Mouse (Mus musculus): ENCODE data around the gene Mdm2. TPM values are rescaled to one million over a fixed set of nuclear protein-coding genes. Genes with fewer than 3 reads are reported as not detected.

Mdm2 gene
- polyA plus RNA-seq, 1 experiment from 2014 or later: 20.7 TPM

GRCm38 (mm10) chr10:117755086-117755798, 44.7 kb upstream of the Mdm2 start:
- H3K36me3 ChIP-seq (ENCODE audit: control insufficient read depth, insufficient read depth): peaks cover 49% of the 10 kb centered on the region
- no peaks in the 10 kb centered on the region for H3K9me3 ChIP-seq (replicated peaks; ENCODE audit: control insufficient read depth, low read length)
- H3K4me1 ChIP-seq (ENCODE audit: control insufficient read depth, low read depth, low read length): no peaks in the 10 kb centered on the region
- H3K9ac ChIP-seq (ENCODE audit: low read depth, low read length): no peak overlapping the region
- H3K27ac ChIP-seq (ENCODE audit: low read length): peak overlapping the region; percentile 7
- H3K27me3 ChIP-seq (ENCODE audit: control insufficient read depth, insufficient read depth, low read depth, low read length): no peaks in the 10 kb centered on the region
- H3K4me2 ChIP-seq (ENCODE audit: low read depth, low read length): no peak overlapping the region; the same call in 1 of the 2 replicates
- no peak overlapping the region for H3K4me3 ChIP-seq (ENCODE audit: low read depth, low read length)
- 43% methylated on average over 13 of the region's 13 CpGs for WGBS (ENCODE audit: insufficient replicate concordance)
- 0 out of 2 replicates have a peak, but pooled peaks have one; percentile 30 for ATAC-seq (ENCODE audit: low read depth)

- 79% methylated on average over 7 of the region's 7 CpGs for WGBS (ENCODE audit: insufficient replicate concordance)
- ATAC-seq (ENCODE audit: low read depth): no peak
- H3K4me1 ChIP-seq (ENCODE audit: control insufficient read depth, low read depth, low read length): no peaks in the 10 kb centered on the region
- peaks cover 50% of the 10 kb centered on the region for H3K36me3 ChIP-seq (ENCODE audit: control insufficient read depth, insufficient read depth)
- H3K9me3 ChIP-seq (replicated peaks; ENCODE audit: control insufficient read depth, low read length): no peaks in the 10 kb centered on the region
- no peak overlapping the region for H3K9ac ChIP-seq (ENCODE audit: low read depth, low read length)
- H3K4me2 ChIP-seq (ENCODE audit: low read depth, low read length): no peak overlapping the region
- no peak overlapping the region for H3K4me3 ChIP-seq (ENCODE audit: low read depth, low read length)
- H3K27me3 ChIP-seq (ENCODE audit: control insufficient read depth, insufficient read depth, low read depth, low read length): no peaks in the 10 kb centered on the region
- peak overlapping the region; percentile 7; the same call in 1 of the 2 replicates for H3K27ac ChIP-seq (ENCODE audit: low read length)
These were observed 44.0 kb upstream of the Mdm2 start for GRCm38 (mm10) chr10:117754609-117754940.

GRCm38 (mm10) chr10:117753711-117754608, 43.4 kb upstream of the Mdm2 start:
- no peak overlapping the region for H3K4me3 ChIP-seq (ENCODE audit: low read depth, low read length)
- no peak overlapping the region for H3K9ac ChIP-seq (ENCODE audit: low read depth, low read length)
- ATAC-seq (ENCODE audit: low read depth): no peak
- WGBS (ENCODE audit: insufficient replicate concordance): 83% methylated on average over 8 of the region's 8 CpGs
- no peaks in the 10 kb centered on the region for H3K27me3 ChIP-seq (ENCODE audit: control insufficient read depth, insufficient read depth, low read depth, low read length)
- H3K9me3 ChIP-seq (replicated peaks; ENCODE audit: control insufficient read depth, low read length): no peaks in the 10 kb centered on the region
- no peak overlapping the region for H3K27ac ChIP-seq (ENCODE audit: low read length)
- H3K4me2 ChIP-seq (ENCODE audit: low read depth, low read length): no peak overlapping the region
- H3K36me3 ChIP-seq (ENCODE audit: control insufficient read depth, insufficient read depth): peaks cover 52% of the 10 kb centered on the region
- H3K4me1 ChIP-seq (ENCODE audit: control insufficient read depth, low read depth, low read length): no peaks in the 10 kb centered on the region

- H3K9me3 ChIP-seq (replicated peaks; ENCODE audit: control insufficient read depth, low read length): no peaks in the 10 kb centered on the region
- no peak overlapping the region for H3K27ac ChIP-seq (ENCODE audit: low read length)
- peaks cover 47% of the 10 kb centered on the region for H3K36me3 ChIP-seq (ENCODE audit: control insufficient read depth, insufficient read depth)
- WGBS (ENCODE audit: insufficient replicate concordance): 86% methylated on average over 5 of the region's 5 CpGs
- H3K27me3 ChIP-seq (ENCODE audit: control insufficient read depth, insufficient read depth, low read depth, low read length): no peaks in the 10 kb centered on the region
- H3K9ac ChIP-seq (ENCODE audit: low read depth, low read length): no peak overlapping the region
- H3K4me1 ChIP-seq (ENCODE audit: control insufficient read depth, low read depth, low read length): no peaks in the 10 kb centered on the region
- H3K4me3 ChIP-seq (ENCODE audit: low read depth, low read length): no peak overlapping the region
- no peak for ATAC-seq (ENCODE audit: low read depth)
- H3K4me2 ChIP-seq (ENCODE audit: low read depth, low read length): no peak overlapping the region
These were observed 42.5 kb upstream of the Mdm2 start for GRCm38 (mm10) chr10:117752851-117753647.

- Histone ChIP-seq H3K36me3 (ENCODE audit: control insufficient read depth, insufficient read depth) (peaks cover 40% of the 10 kb centered on the region), H3K4me1 (ENCODE audit: control insufficient read depth, low read depth, low read length) (peaks cover 3% of the 10 kb centered on the region; the same call in 1 of the 2 replicates)
- 94% methylated on average over 7 of the region's 7 CpGs for WGBS (ENCODE audit: insufficient replicate concordance)
These were observed 41.8 kb upstream of the Mdm2 start for GRCm38 (mm10) chr10:117752304-117752821.

GRCm38 (mm10) chr10:117751744-117752143, 41.2 kb upstream of the Mdm2 start:
- Histone ChIP-seq H3K27ac (ENCODE audit: low read length) (no peak overlapping the region), H3K4me2 (ENCODE audit: low read depth, low read length) (no peak overlapping the region), H3K4me3 (ENCODE audit: low read depth, low read length) (no peak overlapping the region), H3K9ac (ENCODE audit: low read depth, low read length) (no peak overlapping the region), H3K36me3 (ENCODE audit: control insufficient read depth, insufficient read depth) (peaks cover 35% of the 10 kb centered on the region), H3K27me3 (ENCODE audit: control insufficient read depth, insufficient read depth, low read depth, low read length) (no peaks in the 10 kb centered on the region), H3K9me3 (replicated peaks; ENCODE audit: control insufficient read depth, low read length) (no peaks in the 10 kb centered on the region), H3K4me1 (ENCODE audit: control insufficient read depth, low read depth, low read length) (peaks cover 3% of the 10 kb centered on the region; the same call in 1 of the 2 replicates)
- ATAC-seq (ENCODE audit: low read depth): no peak
- 86% methylated on average over 6 of the region's 6 CpGs for WGBS (ENCODE audit: insufficient replicate concordance)

More at GRCm38 (mm10) chr10:117752304-117752821, 41.8 kb upstream of the Mdm2 start:
- Histone ChIP-seq H3K4me2 (ENCODE audit: low read depth, low read length) (no peak overlapping the region), H3K27me3 (ENCODE audit: control insufficient read depth, insufficient read depth, low read depth, low read length) (no peaks in the 10 kb centered on the region), H3K9ac (ENCODE audit: low read depth, low read length) (no peak overlapping the region), H3K9me3 (replicated peaks; ENCODE audit: control insufficient read depth, low read length) (no peaks in the 10 kb centered on the region), H3K4me3 (ENCODE audit: low read depth, low read length) (no peak overlapping the region), H3K27ac (ENCODE audit: low read length) (no peak overlapping the region)
- no peak for ATAC-seq (ENCODE audit: low read depth)

- Histone ChIP-seq H3K4me1 (ENCODE audit: control insufficient read depth, low read depth, low read length) (peaks cover 3% of the 10 kb centered on the region; the same call in 1 of the 2 replicates), H3K4me2 (ENCODE audit: low read depth, low read length) (no peak overlapping the region), H3K27ac (ENCODE audit: low read length) (no peak overlapping the region), H3K9me3 (replicated peaks; ENCODE audit: control insufficient read depth, low read length) (no peaks in the 10 kb centered on the region), H3K9ac (ENCODE audit: low read depth, low read length) (no peak overlapping the region), H3K27me3 (ENCODE audit: control insufficient read depth, insufficient read depth, low read depth, low read length) (no peaks in the 10 kb centered on the region), H3K36me3 (ENCODE audit: control insufficient read depth, insufficient read depth) (peaks cover 31% of the 10 kb centered on the region), H3K4me3 (ENCODE audit: low read depth, low read length) (no peak overlapping the region)
- ATAC-seq (ENCODE audit: low read depth): no peak
- WGBS (ENCODE audit: insufficient replicate concordance): 90% methylated on average over 14 of the region's 14 CpGs
These were observed 40.7 kb upstream of the Mdm2 start for GRCm38 (mm10) chr10:117751282-117751610.

- Histone ChIP-seq H3K9me3 (replicated peaks; ENCODE audit: control insufficient read depth, low read length) (no peaks in the 10 kb centered on the region), H3K27me3 (ENCODE audit: control insufficient read depth, insufficient read depth, low read depth, low read length) (no peaks in the 10 kb centered on the region), H3K36me3 (ENCODE audit: control insufficient read depth, insufficient read depth) (peaks cover 29% of the 10 kb centered on the region), H3K4me3 (ENCODE audit: low read depth, low read length) (no peak overlapping the region), H3K4me2 (ENCODE audit: low read depth, low read length) (no peak overlapping the region), H3K4me1 (ENCODE audit: control insufficient read depth, low read depth, low read length) (peaks cover 3% of the 10 kb centered on the region; the same call in 1 of the 2 replicates), H3K9ac (ENCODE audit: low read depth, low read length) (no peak overlapping the region), H3K27ac (ENCODE audit: low read length) (no peak overlapping the region)
- ATAC-seq (ENCODE audit: low read depth): no peak
- WGBS (ENCODE audit: insufficient replicate concordance): 91% methylated on average over 5 of the region's 5 CpGs
These were observed 40.1 kb upstream of the Mdm2 start for GRCm38 (mm10) chr10:117750529-117751281.
